Mouse (Mus musculus): ENCODE measurements around the gene Fam53a.

DNA sequence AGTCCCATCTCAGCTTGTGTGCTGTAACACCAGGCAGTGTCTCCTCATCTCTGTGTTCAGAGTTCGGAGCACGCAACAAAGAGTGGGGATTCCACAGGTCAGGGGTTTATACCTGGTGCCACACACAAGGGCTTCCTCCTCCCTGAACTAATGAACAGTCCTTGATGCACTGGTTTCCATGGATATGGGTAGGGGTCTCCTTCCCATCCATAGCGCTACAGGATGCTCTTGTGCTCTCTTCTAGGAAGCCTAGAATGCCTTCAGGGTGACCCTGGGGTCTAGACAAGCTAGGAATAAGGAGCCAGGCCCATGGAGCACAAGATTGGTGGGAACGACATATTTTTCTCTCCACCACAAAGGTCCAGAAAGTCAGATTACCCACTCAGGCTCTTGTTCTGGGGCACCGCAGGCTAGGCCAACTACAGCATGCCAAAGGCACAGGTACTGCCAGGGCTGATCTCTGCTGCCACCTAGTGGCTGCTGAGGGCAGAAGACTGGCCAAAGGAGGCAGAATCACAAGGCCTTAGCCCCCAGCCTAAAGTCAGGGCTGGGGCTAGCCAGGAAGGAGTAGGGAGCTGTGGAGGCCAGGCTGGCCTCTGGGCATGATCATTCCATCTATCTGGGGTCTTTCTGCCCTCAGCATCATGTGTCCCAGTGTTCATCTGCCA, 40.1 kb downstream of the Fam53a start:
- peak; percentile 83 for TF ChIP-seq CTCF (IDR thresholded peaks at IDR 0.05; ENCODE audit: insufficient read depth, low read depth, low read length)
- no peak for TF ChIP-seq POLR2A (IDR thresholded peaks at IDR 0.05; ENCODE audit: insufficient read depth, low read depth, low read length)

All from olfactory bulb, adult 2 months (tissue).